Mouse (Mus musculus) spleen, adult 2 months (tissue): ENCODE measurements around the gene Rnf227. TPM values are rescaled to one million over a fixed set of nuclear protein-coding genes. Genes with fewer than 3 reads are reported as not detected.

Experiments
- DNase-seq, 2 experiments: peaks; one replicate each; pipeline versions ENCODE4 v3.0.0 to v3.0.0-alpha.2; 2012 to 2021; ENCODE audit warnings: low spot score in 2 of 2, low read depth in 1 of 2
- H3K27ac ChIP-seq: fragments of 200-500 bp; 2 replicates; pipeline ENCODE4 v1.5.1; 2012; ENCODE audit warnings: low read length, inconsistent platforms; ENCODE audit not compliant: insufficient read depth
- H3K27me3 ChIP-seq: fragments of 200-500 bp; 2 replicates; pipeline ENCODE4 v1.6.1; 2012; ENCODE audit warnings: mild to moderate bottlenecking, moderate library complexity, low read length, inconsistent platforms; ENCODE audit not compliant: control insufficient read depth, insufficient read depth
- H3K36me3 ChIP-seq: fragments of 200-500 bp; 2 replicates; pipeline ENCODE4 v1.6.1; 2012; ENCODE audit warnings: mild to moderate bottlenecking, low read length, inconsistent platforms; ENCODE audit not compliant: control insufficient read depth, insufficient read depth
- H3K4me1 ChIP-seq: fragments of 200-500 bp; 2 replicates; pipeline ENCODE4 v1.6.1; 2011; ENCODE audit warnings: inconsistent platforms; ENCODE audit not compliant: control insufficient read depth, insufficient read depth, insufficient read length
- H3K4me3 ChIP-seq: fragments of 200-500 bp; 2 replicates; pipeline ENCODE4 v1.5.1; 2011; ENCODE audit warnings: mild to moderate bottlenecking, inconsistent platforms; ENCODE audit not compliant: insufficient read depth, insufficient read length; ENCODE audit errors: extremely low read depth
- CTCF ChIP-seq: fragments of 200-500 bp; IDR thresholded peaks from 2 replicates; pipeline ENCODE4 v1.5.1; 2011; ENCODE audit warnings: mild to moderate bottlenecking, inconsistent platforms; ENCODE audit not compliant: insufficient read depth, insufficient read length, insufficient replicate concordance; ENCODE audit errors: extremely low read depth
- POLR2A ChIP-seq: fragments of 200-500 bp; IDR thresholded peaks from 2 replicates; pipeline ENCODE4 v1.6.1; 2011; ENCODE audit warnings: low read depth, low read length, inconsistent platforms
- WGBS: fragments of 180-500 bp; shearing (Covaris S2); methylation state at CpG from one replicate; pipeline ENCODE4 v1.1.7; 2018; 5-methylcytosine and 5-hydroxymethylcytosine counted together
- polyA plus RNA-seq: library from polyadenylated mRNA; depleted of rRNA; stranded (reverse); fragments of >200 nt; gene quantifications from 2 replicates; pipeline ENCODE4 v1.2.3, GENCODE M21; 2012

The Rnf227 gene
- polyA plus RNA-seq, 1 experiment = 0.47 TPM

DNA sequence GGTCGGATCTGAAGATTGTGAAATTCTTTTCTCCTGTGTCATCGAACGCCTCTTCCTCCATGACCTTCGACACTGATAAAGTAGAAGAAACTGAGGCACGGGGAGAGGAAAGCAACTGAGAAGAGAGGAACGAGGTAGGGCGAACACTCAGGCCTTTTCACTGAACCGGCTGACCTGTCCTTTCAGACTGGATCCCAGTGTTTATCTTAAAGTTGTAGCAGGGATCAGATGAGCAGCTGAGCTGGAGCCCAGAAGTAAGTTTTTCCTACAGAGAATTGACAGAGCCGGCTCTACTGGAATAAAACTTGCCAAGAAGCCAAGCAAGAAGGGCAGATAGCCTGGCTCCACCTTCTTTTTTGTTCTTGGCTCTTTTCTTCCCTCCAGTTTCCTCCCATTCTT, 30.6 kb downstream of the Rnf227 start:
- H3K27ac ChIP-seq = 0 out of 2 replicates have a peak overlapping the region, but pooled peaks have one; percentile 6
- H3K4me3 ChIP-seq = no peak overlapping the region
- no peak for TF ChIP-seq CTCF
- no peak for TF ChIP-seq POLR2A
- no peaks in the 10 kb centered on the region for H3K27me3 ChIP-seq
- H3K4me1 ChIP-seq = peaks cover 4% of the 10 kb centered on the region; the same call in 1 of the 2 replicates
- WGBS = 80% methylated on average over 9 of the region's 9 CpGs
- DNase-seq = no peak
- no peaks in the 10 kb centered on the region for H3K36me3 ChIP-seq

DNA sequence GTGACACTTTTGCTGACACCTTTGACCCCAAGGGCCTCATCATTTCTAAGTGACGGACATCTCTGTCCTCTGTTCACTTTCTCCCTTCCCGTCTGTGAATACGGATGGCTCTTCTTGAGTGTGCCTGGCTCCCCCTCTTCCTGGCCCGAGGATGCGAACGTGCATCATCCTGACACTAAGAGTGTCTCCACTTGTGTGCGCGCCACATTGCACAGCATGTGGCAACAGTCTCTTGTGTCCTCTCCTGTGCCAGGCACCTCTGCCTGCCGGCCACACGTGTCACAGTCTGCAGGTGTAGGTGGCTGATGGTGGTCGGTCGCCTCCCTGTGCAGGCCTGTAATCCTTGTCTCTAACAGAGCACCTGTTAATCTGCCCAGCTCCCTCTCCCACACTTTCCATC, 31.3 kb downstream of the Rnf227 start:
- DNase-seq = no peak
- no peaks in the 10 kb centered on the region for H3K36me3 ChIP-seq
- TF ChIP-seq CTCF (no peak), POLR2A (no peak)
- H3K27ac ChIP-seq = peak overlapping the region; percentile 61
- no peak overlapping the region for H3K4me3 ChIP-seq
- H3K4me1 ChIP-seq = no peaks in the 10 kb centered on the region; the same call in 1 of the 2 replicates
- H3K27me3 ChIP-seq = no peaks in the 10 kb centered on the region
- WGBS = 87% methylated on average over 12 of the region's 12 CpGs

- H3K4me1 ChIP-seq = no peaks in the 10 kb centered on the region; the same call in 1 of the 2 replicates
- TF ChIP-seq POLR2A = no peak
- TF ChIP-seq CTCF = no peak
- no peaks in the 10 kb centered on the region for H3K36me3 ChIP-seq
- 53% methylated on average over 12 of the region's 12 CpGs for WGBS
- H3K27me3 ChIP-seq = no peaks in the 10 kb centered on the region
- H3K27ac ChIP-seq = peak overlapping the region; percentile 61
- DNase-seq = no peak
- no peak overlapping the region for H3K4me3 ChIP-seq
These were observed 32.0 kb downstream of the Rnf227 start for GRCm38 (mm10) chr11:69372056-69372779.

- H3K4me1 ChIP-seq = no peaks in the 10 kb centered on the region; the same call in 1 of the 2 replicates
- WGBS = 65% methylated on average over 3 of the region's 3 CpGs
These were observed 32.5 kb downstream of the Rnf227 start for GRCm38 (mm10) chr11:69372780-69373170.

DNA sequence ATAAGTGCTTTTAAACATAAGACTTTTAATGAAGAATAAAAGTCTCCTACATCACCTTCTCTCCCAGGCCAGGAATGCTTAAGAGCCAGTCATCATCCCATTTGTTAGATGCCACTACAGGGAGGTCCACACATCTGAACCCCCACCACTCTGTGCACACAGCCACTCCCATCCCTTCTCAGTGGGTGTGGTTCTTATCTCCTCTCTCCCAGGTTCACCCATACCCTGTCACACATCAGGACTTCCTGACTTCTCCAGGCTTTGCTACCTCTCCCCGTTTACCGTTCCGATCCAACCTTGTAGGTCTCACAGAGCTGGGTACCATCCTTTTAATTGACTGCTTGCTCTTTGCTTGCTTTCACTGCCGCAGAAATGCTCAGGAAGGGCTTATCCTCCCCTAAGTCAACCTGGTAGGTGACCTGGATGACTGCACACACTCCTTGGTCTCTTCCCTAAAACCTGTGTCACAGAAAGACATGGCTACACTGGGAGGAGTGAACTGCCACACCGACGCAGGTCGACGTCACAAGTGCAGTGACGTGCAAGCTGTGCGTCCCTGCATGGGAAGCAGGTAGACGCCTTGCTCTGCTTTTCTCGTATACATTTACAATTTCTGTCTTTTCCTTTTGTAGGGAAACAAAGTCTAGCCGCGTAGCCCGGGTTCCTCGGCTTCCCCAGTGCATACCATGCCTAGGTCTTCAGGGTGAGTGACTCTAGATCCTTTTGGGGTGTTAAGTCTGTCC, 33.1 kb downstream of the Rnf227 start:
- DNase-seq = no peak
- no peaks in the 10 kb centered on the region for H3K27me3 ChIP-seq
- H3K36me3 ChIP-seq = no peaks in the 10 kb centered on the region
- WGBS = 88% methylated on average over 16 of the region's 16 CpGs
- no peak for TF ChIP-seq POLR2A
- no peak for TF ChIP-seq CTCF
- no peak overlapping the region for H3K4me3 ChIP-seq
- H3K27ac ChIP-seq = no peak overlapping the region
- no peaks in the 10 kb centered on the region; the same call in 1 of the 2 replicates for H3K4me1 ChIP-seq

More at GRCm38 (mm10) chr11:69372780-69373170, 32.5 kb downstream of the Rnf227 start:
- TF ChIP-seq CTCF (no peak), POLR2A (no peak)
- Histone ChIP-seq H3K4me3 (no peak overlapping the region), H3K36me3 (no peaks in the 10 kb centered on the region), H3K27me3 (no peaks in the 10 kb centered on the region), H3K27ac (no peak overlapping the region)
- DNase-seq = no peak

DNA sequence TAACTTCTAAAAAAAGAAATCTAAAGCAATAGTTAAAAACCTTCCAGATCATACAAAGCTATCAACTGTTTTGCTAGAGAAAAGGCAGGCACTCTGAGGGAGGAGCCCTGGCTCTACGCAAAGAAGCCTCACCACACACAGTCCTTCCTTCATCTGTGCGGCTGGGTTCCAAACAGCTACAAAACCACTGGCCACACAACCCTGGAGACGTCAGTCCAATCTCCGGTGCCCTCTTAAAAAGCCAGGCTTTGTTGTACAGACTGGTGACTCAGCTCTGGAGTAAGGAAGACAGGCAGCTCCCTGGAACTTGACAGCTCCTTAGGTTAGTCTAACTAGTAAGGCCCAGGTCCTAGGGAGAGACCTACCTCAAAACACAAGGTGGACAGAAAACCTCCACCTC, 35.4 kb downstream of the Rnf227 start:
- Histone ChIP-seq H3K27ac (no peak overlapping the region), H3K27me3 (no peaks in the 10 kb centered on the region), H3K4me1 (no peaks in the 10 kb centered on the region; the same call in 1 of the 2 replicates), H3K4me3 (no peak overlapping the region), H3K36me3 (no peaks in the 10 kb centered on the region)
- WGBS = 79% methylated on average over 4 of the region's 4 CpGs
- no peak for DNase-seq
- no peak for TF ChIP-seq POLR2A
- no peak for TF ChIP-seq CTCF
